Mouse (Mus musculus) frontal cortex, postnatal 36 days (tissue): ENCODE results near the gene Hnrnph3.

Source experiments
- DNase-seq, 2 experiments: peaks; one replicate each; pipeline ENCODE4 v3.0.0; 2022; ENCODE audit warnings: low spot score in 2 of 2

Gene Hnrnph3

GRCm38 (mm10) chr10:63032267-63032666 is 8.2 kb upstream of the Hnrnph3 start:
- no peak for DNase-seq

- DNase-seq: no peak
Observed at GRCm38 (mm10) chr10:63028396-63028795, 4.4 kb upstream of the Hnrnph3 start.

GRCm38 (mm10) chr10:63027376-63028161 is 3.6 kb upstream of the Hnrnph3 start:
- DNase-seq: no peak

- no peak for DNase-seq
Observed at GRCm38 (mm10) chr10:63026795-63027160, 2.8 kb upstream of the Hnrnph3 start.

- DNase-seq: no peak
Observed at GRCm38 (mm10) chr10:63026156-63026794, 2.3 kb upstream of the Hnrnph3 start.

GRCm38 (mm10) chr10:63025491-63026011 is 1.5 kb upstream of the Hnrnph3 start:
- no peak for DNase-seq

GRCm38 (mm10) chr10:63025016-63025415 is 999 bp upstream of the Hnrnph3 start:
- no peak for DNase-seq

- no peak for DNase-seq
Observed at GRCm38 (mm10) chr10:63024580-63024910, 528 bp upstream of the Hnrnph3 start.

- peak; percentile 61 to 66 for DNase-seq
Observed at GRCm38 (mm10) chr10:63023121-63023748, 782 bp downstream of the Hnrnph3 start.

GRCm38 (mm10) chr10:63022541-63023120 is 1.4 kb downstream of the Hnrnph3 start:
- no peak for DNase-seq

GRCm38 (mm10) chr10:63021702-63022101 is 2.3 kb downstream of the Hnrnph3 start:
- no peak for DNase-seq

GRCm38 (mm10) chr10:63019304-63019703 is 4.7 kb downstream of the Hnrnph3 start:
- no peak for DNase-seq

GRCm38 (mm10) chr10:63014168-63014567 is 9.8 kb downstream of the Hnrnph3 start:
- DNase-seq: no peak

- DNase-seq: no peak
Observed at GRCm38 (mm10) chr10:63013476-63013875, 10.5 kb downstream of the Hnrnph3 start.

GRCm38 (mm10) chr10:63011556-63011955 is 12.5 kb downstream of the Hnrnph3 start:
- no peak for DNase-seq

GRCm38 (mm10) chr10:63010268-63010667 is 13.7 kb downstream of the Hnrnph3 start:
- no peak for DNase-seq

- DNase-seq: no peak
Observed at GRCm38 (mm10) chr10:63008193-63008592, 15.8 kb downstream of the Hnrnph3 start.

GRCm38 (mm10) chr10:63004556-63004955 is 19.5 kb downstream of the Hnrnph3 start:
- DNase-seq: no peak

- no peak for DNase-seq
Observed at GRCm38 (mm10) chr10:63003252-63003651, 20.8 kb downstream of the Hnrnph3 start.

- DNase-seq: no peak
Observed at GRCm38 (mm10) chr10:63000584-63000983, 23.4 kb downstream of the Hnrnph3 start.

- DNase-seq: no peak
Observed at GRCm38 (mm10) chr10:62993991-62994390, 30.0 kb downstream of the Hnrnph3 start.

GRCm38 (mm10) chr10:62990636-62991035 is 33.4 kb downstream of the Hnrnph3 start:
- no peak for DNase-seq
